Mouse (Mus musculus) bone marrow macrophage, adult 2 months (primary cell): ENCODE results near the gene Zic4. TPM values are rescaled to one million over a fixed set of nuclear protein-coding genes. Genes with fewer than 3 reads are reported as not detected.

ENCODE experiments used
- H3K27ac ChIP-seq: 2 replicates; pipeline ENCODE4 v1.5.1; 2012; ENCODE audit warnings: low read depth, low read length; ENCODE audit not compliant: insufficient read depth
- H3K4me1 ChIP-seq: 2 replicates; pipeline ENCODE4 v1.6.1; 2012; ENCODE audit warnings: low read length; ENCODE audit not compliant: control insufficient read depth, insufficient read depth
- H3K4me3 ChIP-seq: 2 replicates; pipeline ENCODE4 v1.5.1; 2012; ENCODE audit warnings: mild to moderate bottlenecking, low read length, moderate library complexity; ENCODE audit not compliant: insufficient read depth
- CTCF ChIP-seq: IDR thresholded peaks from 2 replicates; pipeline ENCODE4 v1.5.1; 2012; ENCODE audit warnings: low read depth, mild to moderate bottlenecking, low read length, moderate library complexity
- POLR2A ChIP-seq: IDR thresholded peaks from 2 replicates; pipeline ENCODE4 v1.6.1; 2012; ENCODE audit warnings: mild to moderate bottlenecking, low read depth, low read length, borderline replicate concordance
- polyA plus RNA-seq: library from polyadenylated mRNA; stranded (reverse); fragments of >200 nt; gene quantifications from 2 replicates; pipeline ENCODE4 v1.2.4, GENCODE M21; 2012; ENCODE audit not compliant: missing spikeins, insufficient read depth, insufficient read length

Zic4 gene
- polyA plus RNA-seq, 1 experiment: not detected

DNA sequence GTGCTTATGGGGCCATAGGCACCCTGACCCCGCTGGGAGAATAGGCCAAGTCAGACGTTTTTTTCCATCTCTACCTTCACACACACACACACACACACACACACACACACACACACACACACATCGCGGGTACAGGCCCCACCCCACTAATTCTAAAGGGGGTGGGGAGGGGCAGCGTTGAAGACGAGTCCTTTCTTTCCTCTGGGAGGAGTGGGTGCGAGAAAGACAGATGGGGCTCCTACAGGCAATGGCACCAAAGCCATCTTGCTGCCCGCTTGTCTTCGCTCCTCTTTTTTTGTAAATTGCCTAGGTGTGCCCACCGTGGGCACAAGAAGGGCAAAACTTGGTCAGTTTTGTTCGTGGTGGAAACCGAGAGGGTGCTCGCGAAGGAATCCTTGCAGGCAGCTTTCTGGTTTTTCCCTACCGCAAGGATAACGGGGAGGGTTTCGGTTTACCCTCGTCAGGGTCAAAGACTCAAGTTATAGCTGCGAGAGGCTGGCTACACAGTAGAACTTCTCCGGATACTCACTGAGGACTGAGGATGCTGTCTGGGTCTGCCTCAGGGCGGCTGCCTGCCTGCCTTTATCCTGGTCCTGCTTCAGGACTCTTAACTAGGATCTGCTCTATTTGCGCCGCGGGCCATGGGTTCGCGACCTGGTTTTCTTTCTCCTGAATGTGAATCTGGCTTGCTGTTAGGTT is 7.2 kb downstream of the Zic4 start:
- no peak overlapping the region for H3K4me3 ChIP-seq
- H3K4me1 ChIP-seq: no peaks in the 10 kb centered on the region
- TF ChIP-seq POLR2A: no peak

DNA sequence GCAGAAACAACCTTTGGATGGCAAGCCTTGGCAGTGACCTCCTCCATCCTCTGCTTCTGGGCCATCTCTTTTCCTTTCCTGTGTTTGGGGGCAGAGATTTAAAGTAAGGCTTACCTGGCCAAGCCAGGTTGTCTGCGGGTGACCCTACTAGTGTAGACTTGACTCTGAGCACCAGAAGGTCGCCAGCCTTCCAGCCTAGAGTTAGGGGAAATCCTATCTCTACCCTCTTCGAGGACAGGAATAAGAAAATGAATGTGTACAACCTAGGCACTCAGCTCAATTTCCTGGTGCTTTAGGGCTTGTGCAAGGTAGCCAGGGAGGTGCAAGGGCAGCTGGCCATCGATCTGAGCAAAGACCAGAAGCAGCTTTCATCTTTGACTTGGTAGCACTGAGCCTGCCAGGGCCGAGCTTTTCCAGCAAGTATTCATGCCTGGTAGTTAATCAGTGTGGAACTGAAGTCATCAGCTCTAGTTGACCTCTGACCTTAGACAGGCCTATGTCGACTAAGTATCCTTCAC is 8.0 kb downstream of the Zic4 start:
- H3K27ac ChIP-seq: no peak overlapping the region
- H3K4me3 ChIP-seq: no peak overlapping the region
- no peak for TF ChIP-seq POLR2A
- no peak for TF ChIP-seq CTCF
- H3K4me1 ChIP-seq: no peaks in the 10 kb centered on the region

More for the DNA sequence above, 7.2 kb downstream of the Zic4 start:
- no peak overlapping the region for H3K27ac ChIP-seq

DNA sequence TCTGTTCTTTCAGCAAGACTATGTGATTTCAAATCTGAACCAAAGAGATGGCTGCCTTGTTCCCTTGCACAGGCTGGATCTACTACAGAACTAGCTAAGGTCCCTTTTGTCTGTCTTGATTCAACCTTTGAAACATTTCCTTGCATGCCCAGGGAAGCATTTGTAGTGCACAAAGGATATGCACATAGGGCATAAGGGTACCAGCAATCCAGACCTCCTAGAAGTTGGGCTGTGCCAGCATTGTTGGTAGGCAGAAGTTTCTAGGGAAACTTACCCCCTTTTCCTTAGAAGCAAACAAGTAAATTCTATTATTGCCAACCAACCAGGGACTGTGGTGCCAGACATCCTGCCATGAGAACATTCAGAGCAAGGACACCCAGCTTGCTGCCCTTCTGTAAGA is 8.8 kb downstream of the Zic4 start:
- TF ChIP-seq POLR2A (no peak), CTCF (no peak)
- Histone ChIP-seq H3K4me3 (no peak overlapping the region), H3K4me1 (no peaks in the 10 kb centered on the region), H3K27ac (no peak overlapping the region)

DNA sequence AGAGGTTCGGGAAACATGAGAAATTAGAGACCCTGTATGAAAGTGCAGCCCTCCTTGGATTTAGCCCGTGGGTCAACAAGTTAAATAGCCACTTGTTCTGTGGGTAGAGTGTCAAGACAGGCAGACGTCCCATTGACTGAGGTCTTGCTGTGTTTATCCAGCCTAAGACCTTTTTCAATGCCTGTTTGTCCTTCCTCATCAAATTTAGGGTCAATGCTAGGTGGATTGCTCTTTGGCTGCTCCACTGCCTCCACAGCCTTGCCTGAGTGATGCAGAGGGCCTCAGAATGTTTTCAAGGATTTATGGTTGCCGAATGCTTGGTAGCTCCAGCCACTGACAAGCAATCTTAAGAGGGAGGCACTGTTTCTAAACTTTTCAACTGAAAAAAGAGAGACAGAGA is 9.4 kb downstream of the Zic4 start:
- TF ChIP-seq POLR2A (no peak), CTCF (no peak)
- no peak overlapping the region for H3K4me3 ChIP-seq
- H3K4me1 ChIP-seq: no peaks in the 10 kb centered on the region
- no peak overlapping the region for H3K27ac ChIP-seq

DNA sequence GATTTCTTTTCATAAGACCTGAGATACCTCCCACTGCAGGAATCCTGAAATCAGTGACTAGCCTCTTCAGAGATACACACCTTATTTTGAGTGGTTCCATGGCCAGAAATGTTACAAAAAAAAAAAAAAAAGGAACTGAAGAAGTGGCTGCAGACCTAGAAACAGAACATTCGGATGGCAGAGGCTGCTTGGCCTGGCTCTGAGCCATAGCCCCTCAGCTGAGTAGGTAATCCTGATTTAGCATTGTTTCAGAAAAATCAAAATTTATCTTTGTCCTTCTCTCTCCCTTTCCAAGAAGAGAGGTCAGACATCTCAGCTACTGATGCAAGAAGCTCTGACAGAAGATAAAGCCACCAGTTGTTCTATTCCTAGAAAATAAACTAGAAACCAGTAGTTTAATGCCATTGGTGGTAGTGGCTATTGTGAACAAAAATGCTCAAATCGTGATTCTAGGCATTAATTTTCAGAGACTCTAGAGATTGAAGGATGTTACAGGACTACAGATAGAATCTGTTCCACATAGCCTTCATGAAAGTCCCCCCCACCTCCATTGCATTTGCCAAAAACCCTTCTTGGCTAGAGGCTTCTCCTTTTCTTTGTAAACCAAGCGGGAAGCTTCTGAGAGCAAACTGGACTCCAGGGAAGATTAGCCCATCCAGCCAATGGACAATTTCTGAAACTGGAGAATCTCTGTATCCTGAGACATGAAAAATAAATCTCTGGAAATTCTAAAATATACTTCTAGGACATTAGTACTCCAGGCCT is 11.8 kb downstream of the Zic4 start:
- no peak overlapping the region for H3K4me3 ChIP-seq
- TF ChIP-seq POLR2A: no peak
- TF ChIP-seq CTCF: no peak
- no peak overlapping the region for H3K27ac ChIP-seq
- no peaks in the 10 kb centered on the region for H3K4me1 ChIP-seq

DNA sequence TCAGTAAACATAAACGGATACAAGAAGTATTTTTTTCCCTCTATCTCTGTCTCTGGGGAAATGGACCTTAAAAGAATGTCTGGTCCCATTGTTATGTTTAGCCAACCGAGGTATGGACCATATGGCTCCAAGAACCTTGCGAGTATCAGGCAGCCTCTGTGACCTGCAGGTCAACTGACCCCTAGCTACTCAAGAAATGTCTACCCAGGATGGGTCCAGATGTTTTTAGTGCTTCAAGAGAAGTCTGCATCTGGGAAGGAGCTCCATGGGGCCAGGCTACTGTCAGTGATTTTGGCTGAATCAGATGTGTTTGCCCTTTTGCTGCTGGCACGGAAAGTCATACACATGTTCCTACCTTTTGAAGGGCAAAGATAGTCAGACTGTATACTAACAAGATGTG is 12.5 kb downstream of the Zic4 start:
- Histone ChIP-seq H3K4me3 (no peak overlapping the region), H3K4me1 (no peaks in the 10 kb centered on the region), H3K27ac (no peak overlapping the region)
- TF ChIP-seq CTCF: no peak
- TF ChIP-seq POLR2A: no peak

DNA sequence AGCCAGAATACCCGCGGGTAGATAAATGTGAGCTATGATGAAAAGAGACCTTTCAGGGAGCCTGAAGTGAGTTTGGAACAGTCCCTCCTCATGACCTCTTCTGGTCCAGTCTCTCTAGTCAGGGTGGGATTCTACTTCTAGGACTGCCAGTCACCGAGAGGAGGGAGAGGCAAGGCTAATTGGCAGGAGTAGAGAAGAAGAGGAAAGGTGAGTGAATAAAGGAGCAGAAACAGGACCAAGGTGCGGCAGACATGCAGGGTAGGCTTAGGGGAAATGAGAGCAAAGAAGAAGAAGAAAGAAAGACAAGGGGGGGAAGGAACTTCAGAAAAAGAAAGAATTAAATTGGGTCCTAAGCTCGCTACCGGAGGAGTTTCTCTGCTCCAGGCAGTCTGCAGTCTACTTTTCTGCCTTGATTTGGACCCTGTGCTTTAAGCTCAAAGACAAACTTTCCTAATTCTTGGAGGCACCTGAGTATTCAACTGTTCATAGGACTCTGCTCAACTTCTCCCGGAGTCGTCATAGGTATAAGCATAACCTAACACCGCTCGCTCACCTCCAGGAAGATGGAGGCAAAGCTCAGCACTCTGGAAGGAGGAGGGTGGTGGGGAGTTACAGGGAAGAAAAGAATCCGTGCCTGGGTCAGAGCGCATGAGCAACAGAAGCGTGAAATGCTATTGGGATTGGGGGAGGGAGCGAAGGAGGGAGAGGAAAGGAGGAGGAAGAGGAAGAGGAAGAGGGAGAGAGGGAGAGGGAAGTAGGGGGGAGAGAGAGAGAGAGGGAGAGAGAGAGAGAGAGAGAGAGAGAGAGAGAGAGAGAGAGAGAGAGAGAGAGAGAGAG is 15.0 kb downstream of the Zic4 start:
- Histone ChIP-seq H3K4me3 (no peak overlapping the region), H3K27ac (no peak overlapping the region), H3K4me1 (no peaks in the 10 kb centered on the region)
- TF ChIP-seq POLR2A: no peak
- TF ChIP-seq CTCF: no peak

DNA sequence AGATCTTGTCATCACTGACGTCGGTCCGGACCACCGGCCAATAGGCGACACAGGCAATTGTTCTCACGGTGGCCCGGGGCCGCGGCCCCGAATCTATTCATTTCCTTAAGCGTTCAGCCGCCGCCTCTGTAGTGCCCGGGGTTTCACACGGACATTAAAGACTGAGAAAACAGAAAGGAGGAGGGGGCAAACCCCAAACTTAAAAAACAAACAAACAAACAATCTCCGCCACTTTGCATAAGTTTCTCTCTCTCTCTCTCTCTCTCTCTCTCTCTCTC is 15.6 kb downstream of the Zic4 start:
- no peak overlapping the region for H3K4me3 ChIP-seq
- no peak overlapping the region for H3K27ac ChIP-seq
- H3K4me1 ChIP-seq: no peaks in the 10 kb centered on the region
- no peak for TF ChIP-seq POLR2A
- no peak for TF ChIP-seq CTCF

DNA sequence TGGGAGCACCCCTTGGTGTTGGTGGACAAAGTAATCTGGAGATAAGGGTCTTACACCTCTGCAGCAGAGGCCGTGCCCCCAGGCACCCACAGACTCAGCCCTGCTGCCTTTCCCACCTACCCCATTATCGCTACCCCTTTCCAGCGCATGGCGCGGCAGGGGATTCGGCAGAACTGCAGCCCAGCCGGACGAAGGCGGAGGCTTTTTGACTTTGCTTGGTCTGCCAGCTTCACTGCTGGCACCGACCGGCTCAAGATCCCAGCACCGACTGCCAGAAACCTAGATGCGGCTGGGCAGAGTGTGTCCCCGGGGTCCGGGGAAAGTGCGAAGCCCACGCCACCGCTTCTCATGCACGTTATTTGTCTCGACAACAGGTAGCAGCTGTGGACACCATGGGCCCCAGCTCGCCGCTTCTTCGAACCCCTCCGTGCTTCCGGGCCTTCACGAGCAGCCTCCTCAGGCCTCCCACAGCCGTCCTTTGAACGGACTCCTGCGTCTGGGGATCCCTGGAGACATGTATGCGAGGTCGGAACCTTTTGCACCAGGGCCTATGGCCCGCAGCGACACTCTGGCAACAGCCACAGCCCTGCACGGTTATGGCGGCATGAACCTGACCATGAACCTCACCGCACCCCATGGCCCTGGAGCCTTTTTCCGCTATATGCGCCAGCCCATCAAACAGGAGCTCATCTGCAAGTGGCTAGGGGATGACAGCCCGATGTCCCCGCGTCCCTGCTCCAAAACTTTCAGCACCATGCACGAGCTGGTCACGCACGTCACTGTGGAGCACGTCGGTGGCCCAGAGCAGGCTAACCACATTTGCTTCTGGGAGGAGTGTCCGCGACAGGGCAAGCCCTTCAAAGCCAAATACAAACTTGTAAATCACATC is 16.4 kb downstream of the Zic4 start:
- no peak overlapping the region for H3K4me3 ChIP-seq
- no peaks in the 10 kb centered on the region for H3K4me1 ChIP-seq
- no peak overlapping the region for H3K27ac ChIP-seq
- TF ChIP-seq POLR2A: no peak
- TF ChIP-seq CTCF: no peak
